Mouse (Mus musculus) heart, postnatal 0 days (tissue): ENCODE measurements at regions not wholly inside any gene's neighbourhood (a gene's known extent, or its start where the extent isn't known, plus 50 kb on each side); places are given as distances from the start of the nearest gene placed in this dataset.

Source experiments
- CTCF ChIP-seq: IDR thresholded peaks from 2 replicates; pipeline ENCODE4 v1.5.1; 2016; ENCODE audit warnings: antibody characterized with exemption, control low read depth, low read depth
- EP300 ChIP-seq: IDR thresholded peaks from 2 replicates; pipeline ENCODE4 v1.6.1; 2016; ENCODE audit warnings: antibody characterized with exemption, low read depth

DNA sequence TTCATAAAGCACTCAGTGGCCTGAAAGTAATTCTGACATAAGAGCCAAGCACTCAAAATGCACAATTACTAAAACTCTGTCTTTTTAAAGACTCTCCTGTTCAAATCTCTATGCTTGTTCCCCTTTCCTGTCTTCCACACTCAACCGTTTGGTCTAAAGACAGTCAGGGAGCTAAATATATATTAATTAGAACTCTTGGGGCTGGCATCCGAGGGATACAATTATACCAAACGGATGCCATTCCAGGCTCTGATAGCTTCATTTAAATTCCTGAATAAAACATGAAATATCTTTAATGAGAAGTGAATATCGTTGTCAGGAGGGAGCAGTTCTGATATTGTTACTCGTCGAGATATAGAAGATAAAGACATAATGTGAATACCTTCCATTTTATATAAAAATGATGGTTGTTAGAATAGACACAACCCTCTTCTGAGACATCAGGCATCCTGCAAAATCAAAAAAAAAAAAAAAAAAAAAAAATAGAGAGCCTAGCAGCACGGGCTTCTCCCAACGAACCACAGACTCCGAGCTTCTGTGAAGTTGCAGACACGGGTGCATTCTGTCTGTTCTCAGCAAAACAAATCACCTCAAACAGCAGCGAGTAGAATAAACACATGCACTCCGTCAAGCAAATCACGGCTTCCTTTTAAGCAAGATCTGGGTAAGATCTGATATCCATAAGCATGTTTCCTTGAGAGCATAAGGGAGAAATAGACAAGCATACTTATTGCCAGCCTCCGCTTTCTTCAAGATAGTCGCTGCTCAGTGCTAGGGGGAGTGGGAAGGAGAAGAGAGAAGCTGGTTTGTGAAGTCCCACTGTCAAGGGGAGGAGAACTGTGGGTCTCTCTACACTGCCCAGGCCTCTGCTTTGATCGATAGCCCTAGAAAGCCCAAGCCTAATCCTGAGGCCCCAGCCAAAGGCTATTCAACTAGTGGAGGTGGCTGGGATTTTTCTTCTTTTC lies 363.0 kb downstream of the Mctp2 start:
- TF ChIP-seq CTCF (no peak), EP300 (no peak)
